Mouse (Mus musculus): ENCODE measurements around the gene Hectd4. TPM values are rescaled to one million over a fixed set of nuclear protein-coding genes. Genes with fewer than 3 reads are reported as not detected.

The Hectd4 gene
- polyA plus RNA-seq, 1 experiment from 2014 or later, result 18.1 TPM

GRCm38 (mm10) chr5:121378678-121379256 is 158.7 kb downstream of the Hectd4 start:
- H3K4me2 ChIP-seq (replicated peaks), result no peak overlapping the region
- H3K9me3 ChIP-seq, result no peaks in the 10 kb centered on the region
- H3K27me3 ChIP-seq, result no peaks in the 10 kb centered on the region
- peaks cover 67% of the 10 kb centered on the region for H3K36me3 ChIP-seq
- no peak overlapping the region for H3K4me3 ChIP-seq
- WGBS, result 94% methylated on average over 13 of the region's 13 CpGs
- no peak overlapping the region for H3K9ac ChIP-seq (replicated peaks)
- H3K27ac ChIP-seq (replicated peaks), result no peak overlapping the region
- peaks cover 16% of the 10 kb centered on the region for H3K4me1 ChIP-seq
- ATAC-seq (replicated peaks), result no peak

DNA sequence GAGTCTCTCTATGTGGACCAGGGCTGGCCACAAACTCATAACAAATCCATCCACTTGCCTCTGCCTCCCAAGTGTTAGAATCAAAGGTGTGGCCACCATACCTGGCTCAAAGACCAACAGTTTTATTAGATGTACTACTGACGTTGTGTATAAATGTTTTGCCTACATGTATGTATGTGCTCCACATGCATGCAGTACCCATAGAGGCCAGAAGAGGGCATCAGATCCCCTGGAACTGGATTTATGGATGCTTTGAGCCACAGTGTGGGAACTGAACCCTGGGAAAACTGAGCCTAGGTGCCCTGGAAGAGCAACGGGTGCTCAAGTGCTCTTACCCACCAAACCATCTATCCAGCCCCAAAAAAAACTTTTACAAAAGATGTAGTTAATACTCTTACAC is 160.7 kb downstream of the Hectd4 start:
- Histone ChIP-seq H3K4me2 (replicated peaks) (no peak overlapping the region), H3K4me1 (peaks cover 24% of the 10 kb centered on the region), H3K9me3 (no peaks in the 10 kb centered on the region), H3K27ac (replicated peaks) (no peak overlapping the region), H3K36me3 (peaks cover 51% of the 10 kb centered on the region), H3K9ac (replicated peaks) (no peak overlapping the region), H3K27me3 (no peaks in the 10 kb centered on the region), H3K4me3 (no peak overlapping the region)
- no peak for ATAC-seq (replicated peaks)
- WGBS, result 88% methylated on average over 2 of the region's 2 CpGs

- H3K4me2 ChIP-seq (replicated peaks), result peak overlapping the region; percentile 78
- no peaks in the 10 kb centered on the region for H3K9me3 ChIP-seq
- peaks cover 24% of the 10 kb centered on the region for H3K36me3 ChIP-seq
- H3K27me3 ChIP-seq, result no peaks in the 10 kb centered on the region; the same call in 1 of the 2 replicates
- peak overlapping the region; percentile 84 for H3K27ac ChIP-seq (replicated peaks)
- no peak for ATAC-seq (replicated peaks)
- peaks cover 33% of the 10 kb centered on the region for H3K4me1 ChIP-seq
- 26% methylated on average over 10 of the region's 10 CpGs for WGBS
- peak overlapping the region; percentile 84 for H3K4me3 ChIP-seq
- peak overlapping the region; percentile 81 for H3K9ac ChIP-seq (replicated peaks)
These were observed 164.1 kb downstream of the Hectd4 start for GRCm38 (mm10) chr5:121383857-121384756.

- WGBS, result 2% methylated on average over 44 of the region's 47 CpGs
- H3K4me1 ChIP-seq, result peaks cover 36% of the 10 kb centered on the region
- H3K36me3 ChIP-seq, result peaks cover 18% of the 10 kb centered on the region
- peak; percentile 63 for ATAC-seq (replicated peaks)
- peak overlapping the region; percentile 81 for H3K9ac ChIP-seq (replicated peaks)
- H3K4me2 ChIP-seq (replicated peaks), result peak overlapping the region; percentile 78
- H3K27me3 ChIP-seq, result no peaks in the 10 kb centered on the region; the same call in 1 of the 2 replicates
- H3K4me3 ChIP-seq, result peak overlapping the region; percentile 84
- no peaks in the 10 kb centered on the region for H3K9me3 ChIP-seq
- peak overlapping the region; percentile 84 for H3K27ac ChIP-seq (replicated peaks)
These were observed 164.9 kb downstream of the Hectd4 start for GRCm38 (mm10) chr5:121384757-121385460.

DNA sequence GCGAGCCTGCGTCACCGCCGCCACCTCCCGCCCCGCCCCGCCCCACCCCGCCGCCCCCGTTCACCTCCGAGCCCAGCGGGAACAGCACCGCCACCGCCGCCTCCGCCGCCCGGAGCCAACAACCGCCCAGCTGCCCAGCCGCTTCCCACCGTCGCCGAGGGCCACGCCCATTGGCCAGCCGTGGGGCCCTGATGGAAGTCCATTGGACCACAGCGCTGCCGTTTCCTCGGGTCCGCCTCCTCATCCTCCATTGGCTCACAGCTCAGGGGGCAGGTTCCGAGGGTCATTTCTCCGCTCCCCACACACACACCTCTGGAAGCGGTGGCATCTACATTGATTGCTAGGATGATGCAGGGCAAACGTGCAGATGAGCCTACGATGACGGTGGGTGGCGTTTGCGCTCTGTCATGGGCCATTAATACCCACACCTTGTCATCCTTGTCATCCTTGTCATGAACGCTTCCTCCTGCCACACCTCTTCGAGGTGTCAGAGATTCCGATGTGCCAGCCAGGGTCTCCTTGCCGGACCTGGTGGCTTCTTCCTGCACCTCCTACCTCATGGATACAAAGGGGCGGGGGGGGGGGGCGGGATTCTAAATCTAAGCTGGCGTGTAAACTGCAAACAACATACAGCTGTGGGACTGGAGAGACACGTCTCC is 165.6 kb downstream of the Hectd4 start, which contains the start of gene Trafd1:
Gene Trafd1 (minus strand): TSS at position 172 of the 659 bp plus-strand sequence.
- Histone ChIP-seq H3K4me3 (peak within 1 kb of the TSS; percentile 84), H3K4me1 (peaks cover 36% of the 10 kb centered on the region), H3K4me2 (replicated peaks) (peak within 1 kb of the TSS; percentile 78), H3K36me3 (peaks cover 13% of the 10 kb centered on the region), H3K27ac (replicated peaks) (peak within 1 kb of the TSS; percentile 84), H3K9ac (replicated peaks) (peak within 1 kb of the TSS; percentile 81), H3K9me3 (no peaks in the 10 kb centered on the region), H3K27me3 (no peaks in the 10 kb centered on the region; the same call in 1 of the 2 replicates)
- WGBS, result under 1% methylated on average over 36 of the region's 45 CpGs
- ATAC-seq (replicated peaks), result peak; percentile 96

- Histone ChIP-seq H3K27ac (replicated peaks) (peak overlapping the region; percentile 84; the same call in 1 of the 2 replicates), H3K4me3 (peak overlapping the region; percentile 84), H3K36me3 (peaks cover 6% of the 10 kb centered on the region; the same call in 1 of the 2 replicates), H3K27me3 (no peaks in the 10 kb centered on the region; the same call in 1 of the 2 replicates), H3K9ac (replicated peaks) (peak overlapping the region; percentile 81), H3K9me3 (no peaks in the 10 kb centered on the region), H3K4me2 (replicated peaks) (peak overlapping the region; percentile 78), H3K4me1 (peaks cover 36% of the 10 kb centered on the region)
- no peak for ATAC-seq (replicated peaks)
- WGBS, result 35% methylated on average over 22 of the region's 22 CpGs
These were observed 166.3 kb downstream of the Hectd4 start for GRCm38 (mm10) chr5:121386120-121386909.

- Histone ChIP-seq H3K4me3 (no peak overlapping the region), H3K4me2 (replicated peaks) (no peak overlapping the region), H3K4me1 (peaks cover 36% of the 10 kb centered on the region), H3K9ac (replicated peaks) (no peak overlapping the region), H3K9me3 (no peaks in the 10 kb centered on the region), H3K27ac (replicated peaks) (no peak overlapping the region), H3K36me3 (no peaks in the 10 kb centered on the region), H3K27me3 (no peaks in the 10 kb centered on the region; the same call in 1 of the 2 replicates)
- 76% methylated on average over 4 of the region's 4 CpGs for WGBS
- ATAC-seq (replicated peaks), result no peak
These were observed 167.1 kb downstream of the Hectd4 start for GRCm38 (mm10) chr5:121387126-121387525.

GRCm38 (mm10) chr5:121389106-121389505 is 169.1 kb downstream of the Hectd4 start:
- Histone ChIP-seq H3K4me3 (no peak overlapping the region), H3K4me2 (replicated peaks) (no peak overlapping the region), H3K9me3 (no peaks in the 10 kb centered on the region), H3K27ac (replicated peaks) (no peak overlapping the region), H3K4me1 (peaks cover 17% of the 10 kb centered on the region), H3K36me3 (no peaks in the 10 kb centered on the region), H3K27me3 (no peaks in the 10 kb centered on the region; the same call in 1 of the 2 replicates), H3K9ac (replicated peaks) (no peak overlapping the region)
- WGBS, result 53% methylated on average over 7 of the region's 7 CpGs
- ATAC-seq (replicated peaks), result no peak

GRCm38 (mm10) chr5:121389691-121390090 is 169.7 kb downstream of the Hectd4 start:
- Histone ChIP-seq H3K4me2 (replicated peaks) (no peak overlapping the region), H3K27ac (replicated peaks) (no peak overlapping the region), H3K4me1 (peaks cover 11% of the 10 kb centered on the region), H3K4me3 (no peak overlapping the region), H3K9ac (replicated peaks) (no peak overlapping the region), H3K9me3 (no peaks in the 10 kb centered on the region), H3K27me3 (no peaks in the 10 kb centered on the region; the same call in 1 of the 2 replicates), H3K36me3 (no peaks in the 10 kb centered on the region)
- no peak for ATAC-seq (replicated peaks)

- Histone ChIP-seq H3K9ac (replicated peaks) (no peak overlapping the region), H3K36me3 (no peaks in the 10 kb centered on the region), H3K9me3 (no peaks in the 10 kb centered on the region), H3K4me3 (no peak overlapping the region), H3K27me3 (no peaks in the 10 kb centered on the region), H3K27ac (replicated peaks) (no peak overlapping the region), H3K4me1 (peaks cover 8% of the 10 kb centered on the region; the same call in 1 of the 2 replicates), H3K4me2 (replicated peaks) (no peak overlapping the region)
- no peak for ATAC-seq (replicated peaks)
- 60% methylated on average over 16 of the region's 16 CpGs for WGBS
These were observed 172.8 kb downstream of the Hectd4 start for GRCm38 (mm10) chr5:121392667-121393380.

Measured in forebrain, embryonic 15.5 days (tissue).